Mouse (Mus musculus) stomach, embryonic 16.5 days (tissue): Measurements from ENCODE around the gene Shisa4. TPM values are rescaled to one million over a fixed set of nuclear protein-coding genes. Genes with fewer than 3 reads are reported as not detected.
A peak's percentile ranks its signal among the peaks of the same experiment; 100 is the strongest.

Experiments used
- ATAC-seq: fragments of 200-750 bp; cut with Nextera tagmentation; 2 replicates; pipeline ENCODE4 v1.8.0; 2017; ENCODE audit warnings: moderate number of reproducible peaks, moderate TSS enrichment; ENCODE audit not compliant: insufficient read depth, low FRiP score
- H3K27ac ChIP-seq: fragments of 300-500 bp; sonication (generic); 2 replicates; pipeline ENCODE4 v1.5.1; 2014; ENCODE audit warnings: low read length
- H3K27me3 ChIP-seq: fragments of 300-500 bp; sonication (generic); 2 replicates; pipeline ENCODE4 v1.6.1; 2014; ENCODE audit warnings: low read length, control low read depth, mixed read lengths; ENCODE audit not compliant: control insufficient read depth, insufficient read depth
- H3K36me3 ChIP-seq: fragments of 300-500 bp; sonication (generic); 2 replicates; pipeline ENCODE4 v1.6.1; 2014; ENCODE audit warnings: low read length; ENCODE audit not compliant: control insufficient read depth, insufficient read depth
- H3K4me1 ChIP-seq: fragments of 300-500 bp; sonication (generic); 2 replicates; pipeline ENCODE4 v1.6.1; 2014; ENCODE audit warnings: low read length, control low read depth, mixed read lengths; ENCODE audit not compliant: control insufficient read depth, insufficient read depth
- H3K4me2 ChIP-seq: fragments of 300-500 bp; sonication (generic); 2 replicates; pipeline ENCODE4 v1.6.1; 2014; ENCODE audit warnings: low read depth, low read length, mixed read lengths
- H3K4me3 ChIP-seq: fragments of 300-500 bp; sonication (generic); replicated peaks from 2 replicates; pipeline ENCODE4 v1.5.1; 2014; ENCODE audit warnings: mild to moderate bottlenecking, low read length
- H3K9ac ChIP-seq: fragments of 300-500 bp; sonication (generic); 2 replicates; pipeline ENCODE4 v1.6.1; 2014; ENCODE audit warnings: low read length
- H3K9me3 ChIP-seq: fragments of 300-500 bp; sonication (generic); replicated peaks from 2 replicates; pipeline ENCODE4 v1.6.1; 2016; ENCODE audit warnings: low read length, control low read depth; ENCODE audit not compliant: control insufficient read depth
- WGBS: fragments of 180-500 bp; shearing (Covaris S2); extraction: QIAGEN DNeasy Blood & Tissue Kit; methylation state at CpG from one replicate; pipeline ENCODE4 v1.1.7; 2014; 5-methylcytosine and 5-hydroxymethylcytosine counted together
- polyA plus RNA-seq: library from polyadenylated mRNA; unstranded; fragments of >200 nt; fragmentation: Nextera tagmentation; extraction: Ambion mirVana; gene quantifications from 2 replicates; pipeline ENCODE4 v1.2.1, GENCODE M21; 2015

Gene Shisa4
- polyA plus RNA-seq, result 37.2 and 38.8 TPM in 2 replicates

GRCm38 (mm10) chr1:135374868-135375581 lies at the start of gene Shisa4:
Shisa4 (minus strand) TSS chr1:135375237.
- Histone ChIP-seq H3K4me1 (peaks cover 13% of the 10 kb centered on the region; the same call in 1 of the 2 replicates), H3K9ac (peak within 1 kb of the TSS; percentile 88), H3K4me2 (peak within 1 kb of the TSS; percentile 82), H3K4me3 (peak within 1 kb of the TSS; percentile 68), H3K27me3 (no peaks in the 10 kb centered on the region), H3K36me3 (no peaks in the 10 kb centered on the region), H3K9me3 (no peaks in the 10 kb centered on the region), H3K27ac (peak within 1 kb of the TSS; percentile 56)
- WGBS, result 2% methylated on average over 38 of the region's 38 CpGs
- ATAC-seq, result peak; percentile 87

DNA sequence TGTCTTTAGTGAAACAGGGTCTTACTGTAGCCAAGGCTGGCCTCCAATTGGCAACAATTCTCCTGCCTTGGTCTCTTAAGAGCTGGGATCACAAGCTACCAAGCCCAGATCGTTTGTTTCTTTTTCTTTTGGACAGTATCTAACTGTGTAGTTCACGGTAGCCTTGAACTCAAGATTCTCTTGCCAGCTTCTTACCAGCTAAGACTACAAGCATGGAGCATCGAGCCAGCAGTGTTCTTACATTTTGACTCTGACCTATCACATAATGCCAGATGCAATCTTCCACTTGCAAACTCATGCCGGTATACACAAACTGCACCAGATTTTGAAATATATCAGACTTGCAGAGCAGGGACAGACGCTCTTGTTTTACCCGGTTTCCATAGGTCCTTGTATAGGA lies 47.7 kb upstream of the Shisa4 start:
- Histone ChIP-seq H3K9me3 (no peaks in the 10 kb centered on the region), H3K36me3 (peaks cover 17% of the 10 kb centered on the region), H3K4me1 (no peaks in the 10 kb centered on the region), H3K27ac (no peak overlapping the region), H3K4me3 (no peak overlapping the region), H3K9ac (no peak overlapping the region), H3K4me2 (no peak overlapping the region), H3K27me3 (no peaks in the 10 kb centered on the region)
- WGBS, result 94% methylated on average over 6 of the region's 6 CpGs
- no peak for ATAC-seq

- H3K27ac ChIP-seq, result no peak overlapping the region
- no peaks in the 10 kb centered on the region for H3K9me3 ChIP-seq
- no peak for ATAC-seq
- H3K9ac ChIP-seq, result no peak overlapping the region
- no peaks in the 10 kb centered on the region for H3K4me1 ChIP-seq
- H3K4me3 ChIP-seq, result no peak overlapping the region
- H3K27me3 ChIP-seq, result no peaks in the 10 kb centered on the region
- H3K36me3 ChIP-seq, result peaks cover 33% of the 10 kb centered on the region
- H3K4me2 ChIP-seq, result no peak overlapping the region
Observed at GRCm38 (mm10) chr1:135413996-135414395, 39.0 kb upstream of the Shisa4 start.

DNA sequence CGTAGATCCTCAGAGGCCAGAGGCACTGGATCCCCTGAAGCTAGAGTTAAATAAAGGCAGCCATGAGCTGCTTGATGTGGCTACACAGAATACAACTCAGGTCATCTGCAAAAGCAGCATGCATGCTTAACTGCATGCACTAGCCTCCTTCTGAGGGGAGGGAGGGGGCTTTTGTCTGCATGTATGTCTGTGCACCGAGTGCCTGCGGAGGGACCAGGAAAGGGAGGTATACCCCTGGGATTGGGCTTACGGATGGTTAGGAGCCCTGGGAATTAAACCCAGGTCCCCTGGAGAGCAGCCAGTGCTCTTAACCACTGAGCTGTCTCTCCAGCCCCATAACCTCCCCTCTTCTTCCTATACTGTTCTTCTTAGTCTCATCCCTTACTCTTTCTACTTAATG lies 37.1 kb upstream of the Shisa4 start:
- Histone ChIP-seq H3K9ac (no peak overlapping the region), H3K27me3 (no peaks in the 10 kb centered on the region), H3K4me3 (no peak overlapping the region), H3K27ac (no peak overlapping the region), H3K9me3 (no peaks in the 10 kb centered on the region), H3K4me2 (no peak overlapping the region), H3K36me3 (peaks cover 40% of the 10 kb centered on the region), H3K4me1 (no peaks in the 10 kb centered on the region)
- WGBS, result 87% methylated on average over 4 of the region's 4 CpGs
- no peak for ATAC-seq

DNA sequence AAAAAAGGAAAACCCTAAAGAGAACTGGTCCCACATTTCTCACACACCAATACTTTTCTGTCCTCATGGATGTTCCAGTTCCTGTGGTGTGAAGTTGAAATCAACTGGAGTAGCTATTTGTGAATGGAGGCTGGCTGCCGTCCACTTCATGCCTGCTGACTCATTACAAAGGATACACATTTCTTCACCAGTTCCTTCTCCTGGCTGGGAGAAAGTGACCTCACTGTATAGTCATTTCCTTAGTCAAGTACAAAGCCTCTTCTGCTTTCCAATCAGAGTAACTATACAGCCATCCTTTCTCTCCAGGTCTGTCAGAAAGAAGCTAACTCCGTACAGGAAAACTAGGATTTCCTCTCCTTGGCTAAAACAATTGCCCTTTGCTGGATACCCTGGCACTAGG lies 35.9 kb upstream of the Shisa4 start:
- no peak overlapping the region for H3K4me3 ChIP-seq
- ATAC-seq, result peak; percentile 72; the same call in 1 of the 2 replicates
- WGBS, result 60% methylated on average over 2 of the region's 2 CpGs
- no peak overlapping the region for H3K4me2 ChIP-seq
- H3K36me3 ChIP-seq, result peaks cover 40% of the 10 kb centered on the region
- peak overlapping the region; percentile 30; the same call in 1 of the 2 replicates for H3K27ac ChIP-seq
- H3K9ac ChIP-seq, result no peak overlapping the region
- H3K9me3 ChIP-seq, result no peaks in the 10 kb centered on the region
- H3K4me1 ChIP-seq, result no peaks in the 10 kb centered on the region
- no peaks in the 10 kb centered on the region for H3K27me3 ChIP-seq

DNA sequence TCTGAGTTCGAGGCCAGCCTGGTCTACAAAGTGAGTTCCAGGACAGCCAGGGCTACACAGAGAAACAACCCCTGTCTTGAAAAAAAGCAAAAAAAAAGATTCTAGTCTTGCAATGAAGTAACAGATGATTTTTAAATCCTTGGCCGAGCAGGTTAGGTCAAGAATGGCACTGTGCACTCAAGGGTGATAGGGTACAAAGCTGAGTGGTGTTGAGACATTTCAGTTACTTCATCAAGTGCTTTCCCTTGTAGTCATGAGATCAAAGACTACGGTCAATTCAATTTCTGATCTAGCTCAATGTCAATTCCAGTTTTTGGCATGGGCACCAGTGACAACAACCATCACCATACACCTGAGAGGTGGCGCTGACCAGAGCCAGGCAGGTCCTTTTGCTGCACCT lies 33.9 kb upstream of the Shisa4 start:
- Histone ChIP-seq H3K9me3 (no peaks in the 10 kb centered on the region), H3K4me3 (no peak overlapping the region), H3K27ac (no peak overlapping the region), H3K9ac (no peak overlapping the region), H3K4me2 (no peak overlapping the region), H3K27me3 (no peaks in the 10 kb centered on the region), H3K4me1 (no peaks in the 10 kb centered on the region), H3K36me3 (peaks cover 45% of the 10 kb centered on the region)
- WGBS, result 97% methylated on average over 4 of the region's 4 CpGs
- no peak for ATAC-seq

GRCm38 (mm10) chr1:135405356-135405755 lies 30.3 kb upstream of the Shisa4 start:
- Histone ChIP-seq H3K4me2 (no peak overlapping the region), H3K36me3 (peaks cover 63% of the 10 kb centered on the region), H3K9me3 (no peaks in the 10 kb centered on the region), H3K4me3 (no peak overlapping the region), H3K27me3 (no peaks in the 10 kb centered on the region), H3K9ac (no peak overlapping the region), H3K4me1 (no peaks in the 10 kb centered on the region), H3K27ac (no peak overlapping the region)
- ATAC-seq, result no peak
- 82% methylated on average over 7 of the region's 7 CpGs for WGBS

DNA sequence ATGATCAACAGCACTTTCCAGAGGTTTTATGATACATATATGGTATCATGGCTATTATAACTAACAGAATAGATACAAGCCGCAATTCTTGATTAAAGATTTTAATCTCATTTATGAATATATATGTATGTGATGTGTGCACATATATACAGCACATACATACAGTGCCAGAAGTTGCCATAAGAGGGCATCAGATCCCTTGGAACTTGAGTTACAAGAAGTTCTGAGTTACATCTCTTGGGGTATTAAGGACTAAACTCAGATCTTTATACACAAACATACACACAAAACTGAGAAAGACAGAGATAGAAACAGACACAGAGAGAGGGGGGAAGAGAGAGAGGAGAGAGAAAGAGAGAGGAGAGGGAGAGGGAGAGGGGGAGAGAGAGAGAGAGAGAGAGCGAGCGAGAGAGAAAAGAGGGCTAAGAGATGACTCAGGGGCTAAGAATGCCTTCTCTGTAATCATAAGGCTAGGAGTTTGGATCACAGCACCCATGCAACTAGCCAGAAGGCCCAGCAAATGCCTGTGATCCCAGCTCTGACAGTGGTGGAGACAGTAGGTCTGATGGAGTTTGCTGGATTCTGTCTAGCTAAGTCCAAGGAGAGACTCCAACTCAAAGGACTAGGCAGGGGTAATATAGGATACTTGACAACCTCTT lies 26.5 kb upstream of the Shisa4 start:
- H3K4me2 ChIP-seq, result no peak overlapping the region
- 85% methylated on average over 3 of the region's 3 CpGs for WGBS
- H3K4me3 ChIP-seq, result no peak overlapping the region
- peaks cover 46% of the 10 kb centered on the region for H3K36me3 ChIP-seq
- H3K9me3 ChIP-seq, result no peaks in the 10 kb centered on the region
- no peak overlapping the region for H3K27ac ChIP-seq
- H3K4me1 ChIP-seq, result no peaks in the 10 kb centered on the region
- no peak for ATAC-seq
- no peak overlapping the region for H3K9ac ChIP-seq
- no peaks in the 10 kb centered on the region for H3K27me3 ChIP-seq

DNA sequence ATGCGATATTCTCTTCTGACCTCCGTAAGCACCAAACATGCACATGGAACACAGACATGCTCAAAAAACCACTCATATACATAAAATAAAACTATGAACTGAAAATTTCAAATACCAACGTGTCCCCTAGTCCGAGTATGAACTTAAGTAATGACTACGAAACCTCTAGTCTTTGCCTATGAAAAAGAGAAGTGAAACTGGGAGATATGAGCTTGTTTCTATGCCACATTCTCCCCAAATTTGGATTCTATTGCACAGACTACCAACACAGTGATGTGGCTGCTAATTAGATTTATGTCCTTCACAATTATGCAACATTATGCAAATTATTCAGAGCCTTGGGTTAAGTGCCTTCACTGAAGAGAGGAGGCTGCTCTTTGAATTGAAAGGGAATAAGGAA lies 24.4 kb upstream of the Shisa4 start:
- H3K9ac ChIP-seq, result no peak overlapping the region
- no peak for ATAC-seq
- peaks cover 39% of the 10 kb centered on the region for H3K36me3 ChIP-seq
- WGBS, result 95% methylated on average over 5 of the region's 5 CpGs
- H3K27ac ChIP-seq, result no peak overlapping the region
- no peaks in the 10 kb centered on the region for H3K27me3 ChIP-seq
- H3K4me2 ChIP-seq, result no peak overlapping the region
- no peaks in the 10 kb centered on the region for H3K4me1 ChIP-seq
- H3K9me3 ChIP-seq, result no peaks in the 10 kb centered on the region
- no peak overlapping the region for H3K4me3 ChIP-seq
